Mouse (Mus musculus) MEL (cell line): ENCODE data around the gene Ms4a7.

ENCODE experiments used
- BHLHE40 ChIP-seq: IDR thresholded peaks from 2 replicates; pipeline ENCODE4 v1.6.1; 2012; ENCODE audit warnings: low read depth, mild to moderate bottlenecking, inconsistent platforms, low read length, improper control_type of control experiment, borderline replicate concordance
- CTCF ChIP-seq, 3 experiments: IDR thresholded peaks in 2 of 3; conservative IDR thresholded peaks in 1 of 3; 2 replicates each; pipeline ENCODE4 v1.5.1; 2011 to 2012; ENCODE audit warnings: low read length in 3 of 3, low read depth in 2 of 3, mild to moderate bottlenecking in 2 of 3, improper control_type of control experiment in 1 of 3, inconsistent platforms in 1 of 3, mixed read lengths in 1 of 3, moderate library complexity in 1 of 3; ENCODE audit not compliant: control insufficient read depth in 1 of 3, insufficient read depth in 1 of 3, poor library complexity in 1 of 3, severe bottlenecking in 1 of 3
- EP300 ChIP-seq, 2 experiments: IDR thresholded peaks; 2 replicates each; pipeline ENCODE4 v1.6.1; 2011; ENCODE audit warnings: improper control_type of control experiment in 2 of 2, low read length in 2 of 2, low read depth in 1 of 2, mild to moderate bottlenecking in 1 of 2
- MYB ChIP-seq: IDR thresholded peaks from 2 replicates; pipeline ENCODE4 v1.6.1; 2011; ENCODE audit warnings: mild to moderate bottlenecking, low read depth, low read length, improper control_type of control experiment
- POLR2A ChIP-seq, 2 experiments: IDR thresholded peaks; 2 replicates each; pipeline ENCODE4 v1.6.1; 2011 to 2012; ENCODE audit warnings: low read length in 2 of 2, mild to moderate bottlenecking in 2 of 2, control low read depth in 1 of 2, improper control_type of control experiment in 1 of 2, low read depth in 1 of 2, moderate library complexity in 1 of 2; ENCODE audit not compliant: control insufficient read depth in 1 of 2, insufficient read depth in 1 of 2, poor library complexity in 1 of 2
- POLR2AphosphoS2 ChIP-seq: IDR thresholded peaks from 2 replicates; pipeline ENCODE4 v1.6.1; 2011; ENCODE audit warnings: low read length, improper control_type of control experiment
- TAL1 ChIP-seq: IDR thresholded peaks from 2 replicates; pipeline ENCODE4 v1.6.1; 2012; ENCODE audit warnings: mild to moderate bottlenecking, inconsistent platforms, low read length, moderate library complexity, mixed read lengths

DNA sequence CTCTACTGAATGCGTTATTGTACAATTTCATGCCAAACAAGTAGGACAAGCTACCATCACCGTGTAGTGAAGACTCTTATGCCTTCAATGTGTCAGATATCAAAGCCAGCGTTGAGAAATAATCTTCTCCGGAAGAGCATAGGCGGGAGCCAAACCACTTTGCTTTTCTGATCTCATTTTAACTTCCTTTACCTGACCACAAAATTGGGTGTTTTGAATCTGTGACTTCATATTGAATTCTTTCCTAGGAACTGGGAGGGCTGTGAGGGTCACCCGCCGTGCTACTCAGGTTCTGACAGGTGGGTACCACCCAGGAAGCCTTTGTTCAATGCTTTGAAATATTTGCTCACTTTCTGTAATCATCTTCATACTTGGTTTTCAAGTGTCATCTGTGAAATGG, 19.8 kb upstream of the Ms4a7 start:
- no peak for TF ChIP-seq CTCF (IDR thresholded peaks at IDR 0.05 in 2 of 3, conservative IDR thresholded peaks at IDR 0.05 in 1 of 3; ENCODE audit: control insufficient read depth in 1 of 3, insufficient read depth in 1 of 3, low read depth in 2 of 3, low read length in 3 of 3, poor library complexity in 1 of 3, severe bottlenecking in 1 of 3)
- TF ChIP-seq POLR2AphosphoS2 = no peak
- no peak for TF ChIP-seq POLR2A (IDR thresholded peaks at IDR 0.05; ENCODE audit: control insufficient read depth in 1 of 2, insufficient read depth in 1 of 2, low read depth in 1 of 2, low read length in 2 of 2, poor library complexity in 1 of 2)
- TF ChIP-seq MYB = no peak
- TF ChIP-seq TAL1 = no peak
- no peak for TF ChIP-seq EP300 (IDR thresholded peaks at IDR 0.05; ENCODE audit: low read depth in 1 of 2, low read length in 2 of 2)
- TF ChIP-seq BHLHE40 = no peak
